Mouse (Mus musculus): ENCODE measurements around the gene Gm26657.

DNA sequence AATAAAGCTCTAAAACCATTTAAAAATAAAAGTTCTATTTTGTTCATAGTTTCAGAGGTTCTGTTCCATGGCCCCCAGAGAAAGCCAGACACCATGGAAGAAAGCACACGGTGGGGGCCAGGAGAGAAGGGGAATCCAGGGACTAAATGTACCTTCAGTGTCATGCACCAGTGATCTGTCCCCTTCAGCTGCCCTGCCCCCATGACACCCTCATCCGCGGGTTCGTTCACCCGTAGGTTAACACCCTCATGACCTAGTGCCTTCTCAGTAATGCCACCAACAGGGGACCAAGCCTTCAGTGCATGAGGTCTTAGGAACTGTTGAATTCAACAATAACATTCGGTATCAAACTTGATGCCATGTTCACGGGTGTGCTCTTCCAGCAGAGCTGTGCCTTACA, 43.5 kb upstream of the Gm26657 start:
- TF ChIP-seq CTCF (IDR thresholded peaks at IDR 0.05; ENCODE audit: borderline replicate concordance, insufficient read depth, low read length) = no peak
- no peak for TF ChIP-seq POLR2A (IDR thresholded peaks at IDR 0.05; ENCODE audit: low read depth, low read length)
